Mouse (Mus musculus): ENCODE results near the gene Cx3cr1. TPM values are rescaled to one million over a fixed set of nuclear protein-coding genes. Genes with fewer than 3 reads are reported as not detected.
A peak's percentile ranks its signal among the peaks of the same experiment; 100 is the strongest.
"Not testable (repeated sequence)": the region's sequence is repeated elsewhere in the genome, so short reads cannot be mapped to it uniquely, and the experiment has no call there.

Gene Cx3cr1
- polyA plus RNA-seq, 1 experiment = 7.5 TPM

GRCm38 (mm10) chr9:120016956-120017355 lies 52.7 kb downstream of the Cx3cr1 start:
- H3K27ac ChIP-seq (ENCODE audit: control insufficient read depth, insufficient read depth, low read length) = no peak overlapping the region

DNA sequence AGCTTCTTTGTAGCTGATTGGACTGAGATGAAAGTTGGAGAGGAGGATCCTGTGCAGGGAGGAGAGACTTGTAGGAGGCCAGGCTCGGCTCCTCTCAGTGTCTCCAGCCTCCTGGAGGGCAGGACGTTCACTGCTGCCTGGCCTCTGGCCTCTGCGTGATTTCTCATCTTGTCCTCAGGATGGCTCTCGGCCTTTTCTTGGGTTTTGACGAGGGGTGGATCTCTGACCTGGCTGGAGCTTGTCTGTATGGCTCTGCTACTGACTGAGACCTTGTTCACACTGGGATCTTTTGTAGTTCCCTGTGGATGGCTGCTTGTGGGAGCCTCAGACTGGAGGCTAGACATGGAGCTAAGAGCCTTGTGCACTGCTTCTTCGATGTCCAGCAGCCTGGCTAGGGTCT lies 54.9 kb downstream of the Cx3cr1 start:
- H3K27me3 ChIP-seq (ENCODE audit: control insufficient read depth, insufficient read depth, low read length) = no peaks in the 10 kb centered on the region

More at GRCm38 (mm10) chr9:120016956-120017355, 52.7 kb downstream of the Cx3cr1 start:
- no peak for DNase-seq
- Histone ChIP-seq H3K36me3 (ENCODE audit: control insufficient read depth, insufficient read depth, low read length) (no peaks in the 10 kb centered on the region), H3K4me3 (ENCODE audit: control insufficient read depth, insufficient read depth, low read length) (no peak overlapping the region), H3K4me1 (replicated peaks; ENCODE audit: control insufficient read depth, insufficient read depth, low read length) (peaks cover 10% of the 10 kb centered on the region), H3K27me3 (ENCODE audit: control insufficient read depth, insufficient read depth, low read length) (no peaks in the 10 kb centered on the region)
- 96% methylated on average over 10 of the region's 10 CpGs for WGBS
- no peak for TF ChIP-seq CTCF (IDR thresholded peaks at IDR 0.05; ENCODE audit: borderline replicate concordance, control insufficient read depth, extremely low read depth, insufficient read depth, low read length, poor library complexity)
- TF ChIP-seq POLR2A (IDR thresholded peaks at IDR 0.05; ENCODE audit: control insufficient read depth, extremely low read depth, insufficient read depth, low read length, poor library complexity) = no peak

GRCm38 (mm10) chr9:120013251-120013820 lies 56.3 kb downstream of the Cx3cr1 start:
- H3K4me1 ChIP-seq (replicated peaks; ENCODE audit: control insufficient read depth, insufficient read depth, low read length) = peaks cover 15% of the 10 kb centered on the region
- 89% methylated on average over 11 of the region's 11 CpGs for WGBS
- H3K27me3 ChIP-seq (ENCODE audit: control insufficient read depth, insufficient read depth, low read length) = no peaks in the 10 kb centered on the region
- no peak overlapping the region for H3K4me3 ChIP-seq (ENCODE audit: control insufficient read depth, insufficient read depth, low read length)
- no peak for DNase-seq
- TF ChIP-seq CTCF (IDR thresholded peaks at IDR 0.05; ENCODE audit: borderline replicate concordance, control insufficient read depth, extremely low read depth, insufficient read depth, low read length, poor library complexity) (no peak), POLR2A (IDR thresholded peaks at IDR 0.05; ENCODE audit: control insufficient read depth, extremely low read depth, insufficient read depth, low read length, poor library complexity) (no peak)
- H3K27ac ChIP-seq (ENCODE audit: control insufficient read depth, insufficient read depth, low read length) = no peak overlapping the region
- no peaks in the 10 kb centered on the region for H3K36me3 ChIP-seq (ENCODE audit: control insufficient read depth, insufficient read depth, low read length)

More for the DNA sequence above, 54.9 kb downstream of the Cx3cr1 start:
- TF ChIP-seq POLR2A (IDR thresholded peaks at IDR 0.05; ENCODE audit: control insufficient read depth, extremely low read depth, insufficient read depth, low read length, poor library complexity) = no peak
- no peak for TF ChIP-seq CTCF (IDR thresholded peaks at IDR 0.05; ENCODE audit: borderline replicate concordance, control insufficient read depth, extremely low read depth, insufficient read depth, low read length, poor library complexity)
- Histone ChIP-seq H3K4me3 (ENCODE audit: control insufficient read depth, insufficient read depth, low read length) (no peak overlapping the region), H3K27ac (ENCODE audit: control insufficient read depth, insufficient read depth, low read length) (no peak overlapping the region), H3K4me1 (replicated peaks; ENCODE audit: control insufficient read depth, insufficient read depth, low read length) (peaks cover 15% of the 10 kb centered on the region), H3K36me3 (ENCODE audit: control insufficient read depth, insufficient read depth, low read length) (no peaks in the 10 kb centered on the region)
- 97% methylated on average over 6 of the region's 6 CpGs for WGBS
- DNase-seq = no peak

DNA sequence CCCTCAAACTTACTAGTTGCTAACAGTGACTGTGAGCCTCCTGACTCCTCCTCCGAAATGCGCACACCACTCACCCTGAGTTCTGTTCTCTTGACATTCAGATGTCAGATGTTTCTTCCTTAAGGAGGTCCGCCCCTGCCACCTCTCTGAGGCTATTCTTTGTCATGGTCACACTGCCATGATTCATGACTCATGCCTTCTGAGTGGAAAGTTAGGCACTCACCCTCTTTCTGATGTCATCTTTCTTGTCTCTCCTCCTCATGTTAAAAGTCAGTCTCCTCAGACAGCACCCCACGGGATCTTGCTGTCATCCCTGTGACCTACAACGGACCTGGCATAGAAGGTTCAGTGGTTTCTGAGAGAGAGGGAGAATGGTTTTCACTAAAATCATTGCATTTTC lies 56.9 kb downstream of the Cx3cr1 start:
- no peaks in the 10 kb centered on the region for H3K27me3 ChIP-seq (ENCODE audit: control insufficient read depth, insufficient read depth, low read length)
- H3K4me1 ChIP-seq (replicated peaks; ENCODE audit: control insufficient read depth, insufficient read depth, low read length) = peaks cover 10% of the 10 kb centered on the region
- TF ChIP-seq POLR2A (IDR thresholded peaks at IDR 0.05; ENCODE audit: control insufficient read depth, extremely low read depth, insufficient read depth, low read length, poor library complexity) (no peak), CTCF (IDR thresholded peaks at IDR 0.05; ENCODE audit: borderline replicate concordance, control insufficient read depth, extremely low read depth, insufficient read depth, low read length, poor library complexity) (no peak)
- H3K4me3 ChIP-seq (ENCODE audit: control insufficient read depth, insufficient read depth, low read length) = no peak overlapping the region
- no peaks in the 10 kb centered on the region for H3K36me3 ChIP-seq (ENCODE audit: control insufficient read depth, insufficient read depth, low read length)
- H3K27ac ChIP-seq (ENCODE audit: control insufficient read depth, insufficient read depth, low read length) = no peak overlapping the region
- no peak for DNase-seq
- WGBS = 92% methylated on average over 5 of the region's 5 CpGs

GRCm38 (mm10) chr9:120012161-120012560 lies 57.5 kb downstream of the Cx3cr1 start:
- not testable (repeated sequence) for H3K27ac ChIP-seq (ENCODE audit: control insufficient read depth, insufficient read depth, low read length); H3K4me3 ChIP-seq (ENCODE audit: control insufficient read depth, insufficient read depth, low read length); H3K27me3 ChIP-seq (ENCODE audit: control insufficient read depth, insufficient read depth, low read length); DNase-seq; H3K36me3 ChIP-seq (ENCODE audit: control insufficient read depth, insufficient read depth, low read length); H3K4me1 ChIP-seq (replicated peaks; ENCODE audit: control insufficient read depth, insufficient read depth, low read length)
- 89% methylated on average over 6 of the region's 6 CpGs for WGBS

GRCm38 (mm10) chr9:120011533-120011932 lies 58.1 kb downstream of the Cx3cr1 start:
- under 1% methylated on average over 10 of the region's 10 CpGs for WGBS
- H3K27ac ChIP-seq (ENCODE audit: control insufficient read depth, insufficient read depth, low read length) = no peak overlapping the region
- no peak overlapping the region for H3K4me3 ChIP-seq (ENCODE audit: control insufficient read depth, insufficient read depth, low read length)
- H3K27me3 ChIP-seq (ENCODE audit: control insufficient read depth, insufficient read depth, low read length) = no peaks in the 10 kb centered on the region
- H3K36me3 ChIP-seq (ENCODE audit: control insufficient read depth, insufficient read depth, low read length) = no peaks in the 10 kb centered on the region
- no peak for TF ChIP-seq POLR2A (IDR thresholded peaks at IDR 0.05; ENCODE audit: control insufficient read depth, extremely low read depth, insufficient read depth, low read length, poor library complexity)
- no peak for TF ChIP-seq CTCF (IDR thresholded peaks at IDR 0.05; ENCODE audit: borderline replicate concordance, control insufficient read depth, extremely low read depth, insufficient read depth, low read length, poor library complexity)
- peak; percentile 62 for DNase-seq
- peaks cover 5% of the 10 kb centered on the region for H3K4me1 ChIP-seq (replicated peaks; ENCODE audit: control insufficient read depth, insufficient read depth, low read length)
